Mouse (Mus musculus) midbrain, embryonic 13.5 days (tissue): ENCODE measurements around the gene Klhl29. TPM values are rescaled to one million over a fixed set of nuclear protein-coding genes. Genes with fewer than 3 reads are reported as not detected.
A peak's percentile ranks its signal among the peaks of the same experiment; 100 is the strongest.

Experiments
- ATAC-seq: fragments of 200-750 bp; cut with Nextera tagmentation; 2 replicates; pipeline ENCODE4 v1.8.0; 2017; ENCODE audit warnings: mild to moderate bottlenecking, moderate TSS enrichment, moderate library complexity
- H3K27ac ChIP-seq: fragments of 300-500 bp; sonication (generic); 2 replicates; pipeline ENCODE4 v1.5.1; 2015; ENCODE audit warnings: inconsistent platforms, mild to moderate bottlenecking, moderate library complexity
- H3K27me3 ChIP-seq: fragments of 300-500 bp; sonication (generic); 2 replicates; pipeline ENCODE4 v1.6.1; 2015; ENCODE audit warnings: mild to moderate bottlenecking, inconsistent platforms
- H3K36me3 ChIP-seq: fragments of 300-500 bp; sonication (generic); 2 replicates; pipeline ENCODE4 v1.6.1; 2015; ENCODE audit warnings: mild to moderate bottlenecking, inconsistent platforms
- H3K4me1 ChIP-seq: fragments of 300-500 bp; sonication (generic); replicated peaks from 2 replicates; pipeline ENCODE4 v1.6.1; 2015; ENCODE audit warnings: inconsistent platforms
- H3K4me2 ChIP-seq: fragments of 300-500 bp; sonication (generic); replicated peaks from 2 replicates; pipeline ENCODE4 v1.6.1; 2015; ENCODE audit warnings: moderate library complexity, mild to moderate bottlenecking, inconsistent platforms
- H3K4me3 ChIP-seq: fragments of 300-500 bp; sonication (generic); replicated peaks from 2 replicates; pipeline ENCODE4 v1.5.1; 2015; ENCODE audit warnings: mild to moderate bottlenecking, inconsistent platforms
- H3K9ac ChIP-seq: fragments of 300-500 bp; sonication (generic); replicated peaks from 2 replicates; pipeline ENCODE4 v1.6.1; 2015; ENCODE audit warnings: mild to moderate bottlenecking, inconsistent platforms
- H3K9me3 ChIP-seq: fragments of 300-500 bp; sonication (generic); 2 replicates; pipeline ENCODE4 v1.6.1; 2016; ENCODE audit warnings: mild to moderate bottlenecking, inconsistent platforms
- WGBS: fragments of 180-500 bp; shearing (Covaris S2); methylation state at CpG from one replicate; pipeline ENCODE4 v1.1.7; 2015; 5-methylcytosine and 5-hydroxymethylcytosine counted together
- polyA plus RNA-seq: library from polyadenylated mRNA; unstranded; fragments of >200 nt; fragmentation: Nextera tagmentation; extraction: Ambion mirVana; gene quantifications from 2 replicates; pipeline ENCODE4 v1.2.1, GENCODE M21; 2015

The Klhl29 gene
- polyA plus RNA-seq, 1 experiment from 2014 or later = 4.0 TPM

GRCm38 (mm10) chr12:5204071-5204840, 171.2 kb downstream of the Klhl29 start:
- Histone ChIP-seq H3K9ac (no peak overlapping the region), H3K4me3 (no peak overlapping the region), H3K4me1 (peaks cover 17% of the 10 kb centered on the region), H3K27me3 (no peaks in the 10 kb centered on the region), H3K27ac (no peak overlapping the region), H3K9me3 (no peaks in the 10 kb centered on the region), H3K4me2 (no peak overlapping the region), H3K36me3 (no peaks in the 10 kb centered on the region)
- no peak for ATAC-seq
- 86% methylated on average over 11 of the region's 11 CpGs for WGBS

- Histone ChIP-seq H3K9ac (no peak overlapping the region), H3K4me1 (peaks cover 9% of the 10 kb centered on the region), H3K4me2 (no peak overlapping the region), H3K4me3 (no peak overlapping the region), H3K36me3 (no peaks in the 10 kb centered on the region), H3K9me3 (no peaks in the 10 kb centered on the region), H3K27ac (no peak overlapping the region), H3K27me3 (no peaks in the 10 kb centered on the region)
- no peak for ATAC-seq
- 85% methylated on average over 5 of the region's 5 CpGs for WGBS
These were observed 172.1 kb downstream of the Klhl29 start for GRCm38 (mm10) chr12:5203385-5203784.

GRCm38 (mm10) chr12:5198254-5198653, 177.2 kb downstream of the Klhl29 start:
- ATAC-seq = no peak
- Histone ChIP-seq H3K4me3 (no peak overlapping the region), H3K4me2 (no peak overlapping the region), H3K9ac (no peak overlapping the region), H3K36me3 (no peaks in the 10 kb centered on the region), H3K4me1 (peaks cover 10% of the 10 kb centered on the region), H3K27ac (no peak overlapping the region), H3K27me3 (no peaks in the 10 kb centered on the region), H3K9me3 (no peaks in the 10 kb centered on the region)
- WGBS = 91% methylated on average over 4 of the region's 4 CpGs

GRCm38 (mm10) chr12:5194176-5194575, 181.3 kb downstream of the Klhl29 start:
- no peak overlapping the region for H3K27ac ChIP-seq

GRCm38 (mm10) chr12:5192380-5192718, 183.1 kb downstream of the Klhl29 start:
- no peaks in the 10 kb centered on the region for H3K27me3 ChIP-seq
- H3K4me3 ChIP-seq = no peak overlapping the region
- no peak for ATAC-seq
- H3K9ac ChIP-seq = no peak overlapping the region
- no peaks in the 10 kb centered on the region for H3K9me3 ChIP-seq
- no peaks in the 10 kb centered on the region for H3K36me3 ChIP-seq
- no peak overlapping the region for H3K4me2 ChIP-seq
- H3K27ac ChIP-seq = no peak overlapping the region
- peaks cover 58% of the 10 kb centered on the region for H3K4me1 ChIP-seq
- 54% methylated on average over 9 of the region's 9 CpGs for WGBS

More at GRCm38 (mm10) chr12:5194176-5194575, 181.3 kb downstream of the Klhl29 start:
- Histone ChIP-seq H3K9me3 (no peaks in the 10 kb centered on the region), H3K36me3 (no peaks in the 10 kb centered on the region), H3K9ac (no peak overlapping the region), H3K27me3 (no peaks in the 10 kb centered on the region), H3K4me1 (peaks cover 44% of the 10 kb centered on the region), H3K4me2 (no peak overlapping the region), H3K4me3 (no peak overlapping the region)
- no peak for ATAC-seq
- 62% methylated on average over 6 of the region's 6 CpGs for WGBS

- H3K27me3 ChIP-seq = no peaks in the 10 kb centered on the region
- no peaks in the 10 kb centered on the region for H3K36me3 ChIP-seq
- no peaks in the 10 kb centered on the region for H3K9me3 ChIP-seq
- no peak overlapping the region for H3K9ac ChIP-seq
- H3K4me1 ChIP-seq = peaks cover 58% of the 10 kb centered on the region
- peak; percentile 34 for ATAC-seq
- H3K4me3 ChIP-seq = no peak overlapping the region
- 11% methylated on average over 14 of the region's 14 CpGs for WGBS
- H3K27ac ChIP-seq = no peak overlapping the region
- H3K4me2 ChIP-seq = 0 out of 2 replicates have a peak overlapping the region, but pooled peaks have one; percentile 17
These were observed 183.7 kb downstream of the Klhl29 start for GRCm38 (mm10) chr12:5191628-5192379.

- 64% methylated on average over 4 of the region's 4 CpGs for WGBS
- H3K9ac ChIP-seq = no peak overlapping the region
- no peak for ATAC-seq
- no peaks in the 10 kb centered on the region for H3K9me3 ChIP-seq
- no peak overlapping the region for H3K4me2 ChIP-seq
- no peak overlapping the region for H3K27ac ChIP-seq
- peaks cover 58% of the 10 kb centered on the region for H3K4me1 ChIP-seq
- H3K36me3 ChIP-seq = no peaks in the 10 kb centered on the region
- no peak overlapping the region for H3K4me3 ChIP-seq
- no peaks in the 10 kb centered on the region for H3K27me3 ChIP-seq
These were observed 184.3 kb downstream of the Klhl29 start for GRCm38 (mm10) chr12:5191206-5191605.

- WGBS = 22% methylated on average over 15 of the region's 15 CpGs
These were observed 185.9 kb downstream of the Klhl29 start for GRCm38 (mm10) chr12:5189446-5190150.

GRCm38 (mm10) chr12:5188899-5189298, 186.6 kb downstream of the Klhl29 start:
- Histone ChIP-seq H3K36me3 (no peaks in the 10 kb centered on the region), H3K4me3 (no peak overlapping the region), H3K9ac (no peak overlapping the region), H3K4me2 (no peak overlapping the region), H3K27ac (peak overlapping the region; percentile 22), H3K4me1 (peaks cover 53% of the 10 kb centered on the region), H3K9me3 (no peaks in the 10 kb centered on the region), H3K27me3 (no peaks in the 10 kb centered on the region)
- 20% methylated on average over 7 of the region's 7 CpGs for WGBS
- peak; percentile 57 for ATAC-seq

More at GRCm38 (mm10) chr12:5189446-5190150, 185.9 kb downstream of the Klhl29 start:
- Histone ChIP-seq H3K4me3 (no peak overlapping the region), H3K4me1 (peaks cover 58% of the 10 kb centered on the region), H3K27ac (no peak overlapping the region), H3K9ac (no peak overlapping the region), H3K27me3 (no peaks in the 10 kb centered on the region), H3K4me2 (no peak overlapping the region), H3K9me3 (no peaks in the 10 kb centered on the region), H3K36me3 (no peaks in the 10 kb centered on the region)
- peak; percentile 28 for ATAC-seq

- Histone ChIP-seq H3K4me1 (peaks cover 56% of the 10 kb centered on the region), H3K9ac (no peak overlapping the region), H3K36me3 (no peaks in the 10 kb centered on the region), H3K27me3 (no peaks in the 10 kb centered on the region), H3K9me3 (no peaks in the 10 kb centered on the region), H3K27ac (no peak overlapping the region), H3K4me2 (no peak overlapping the region), H3K4me3 (no peak overlapping the region)
- WGBS = 91% methylated on average over 2 of the region's 2 CpGs
- no peak for ATAC-seq
These were observed 187.6 kb downstream of the Klhl29 start for GRCm38 (mm10) chr12:5187773-5188333.

GRCm38 (mm10) chr12:5186645-5187044, 188.8 kb downstream of the Klhl29 start:
- Histone ChIP-seq H3K9ac (no peak overlapping the region), H3K4me2 (no peak overlapping the region), H3K4me3 (no peak overlapping the region), H3K27ac (no peak overlapping the region), H3K36me3 (no peaks in the 10 kb centered on the region), H3K4me1 (peaks cover 54% of the 10 kb centered on the region), H3K9me3 (no peaks in the 10 kb centered on the region), H3K27me3 (no peaks in the 10 kb centered on the region)
- no peak for ATAC-seq
- 73% methylated on average over 1 of the region's 1 CpGs for WGBS

GRCm38 (mm10) chr12:5185603-5186002, 189.9 kb downstream of the Klhl29 start:
- WGBS = 92% methylated on average over 6 of the region's 6 CpGs
- Histone ChIP-seq H3K27ac (no peak overlapping the region), H3K36me3 (no peaks in the 10 kb centered on the region), H3K27me3 (no peaks in the 10 kb centered on the region), H3K9me3 (no peaks in the 10 kb centered on the region), H3K4me1 (peaks cover 45% of the 10 kb centered on the region), H3K9ac (no peak overlapping the region), H3K4me2 (no peak overlapping the region), H3K4me3 (no peak overlapping the region)
- no peak for ATAC-seq
